Mouse (Mus musculus) layer of hippocampus, adult 2 months (tissue): ENCODE measurements around the gene Hnf1b. TPM values are rescaled to one million over a fixed set of nuclear protein-coding genes. Genes with fewer than 3 reads are reported as not detected.
A peak's percentile ranks its signal among the peaks of the same experiment; 100 is the strongest.

Experiments
- DNase-seq, 2 experiments: peaks; one replicate each; pipeline ENCODE4 v3.0.0; 2022; ENCODE audit warnings: low spot score in 2 of 2
- H3K27ac ChIP-seq: fragments of 200-600 bp; 2 replicates; pipeline ENCODE4 v1.8.1; 2022
- H3K4me3 ChIP-seq: fragments of 200-600 bp; 2 replicates; pipeline ENCODE4 v1.8.1; 2022; ENCODE audit warnings: mild to moderate bottlenecking
- CTCF ChIP-seq: fragments of 200-600 bp; conservative IDR thresholded peaks from 2 replicates; pipeline ENCODE4 v1.8.1; 2022; ENCODE audit warnings: antibody characterized with exemption, mild to moderate bottlenecking, moderate library complexity
- total RNA-seq, 2 experiments: library from RNA; stranded (reverse); gene quantifications; 2 replicates each; pipeline ENCODE4 v1.2.3; 2021

Hnf1b gene
- total RNA-seq, 2 experiments from 2014 or later, result 0.15 to 0.22 TPM

DNA sequence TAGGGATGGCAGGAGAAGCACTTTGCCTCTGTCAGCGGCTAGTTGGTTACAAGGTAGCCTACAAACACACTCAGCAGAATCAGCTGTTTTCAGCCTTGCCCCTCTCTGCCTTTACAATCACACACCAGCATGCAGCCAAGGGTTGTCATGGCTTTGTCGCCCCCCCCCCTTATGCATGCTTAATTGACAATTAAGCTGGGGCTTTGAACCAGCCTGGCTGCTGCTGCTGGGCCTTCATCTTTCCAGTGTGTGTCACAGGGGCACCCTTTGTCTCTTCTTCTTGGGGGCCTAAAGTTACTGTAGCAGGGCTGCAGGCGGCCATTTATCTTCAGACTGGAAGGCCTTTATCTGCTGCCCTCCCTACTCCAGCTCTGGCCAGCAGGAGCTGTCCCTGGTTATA, 17.7 kb downstream of the Hnf1b start:
- Histone ChIP-seq H3K27ac (no peak overlapping the region), H3K4me3 (no peak overlapping the region)
- TF ChIP-seq CTCF, result no peak
- DNase-seq, result no peak

DNA sequence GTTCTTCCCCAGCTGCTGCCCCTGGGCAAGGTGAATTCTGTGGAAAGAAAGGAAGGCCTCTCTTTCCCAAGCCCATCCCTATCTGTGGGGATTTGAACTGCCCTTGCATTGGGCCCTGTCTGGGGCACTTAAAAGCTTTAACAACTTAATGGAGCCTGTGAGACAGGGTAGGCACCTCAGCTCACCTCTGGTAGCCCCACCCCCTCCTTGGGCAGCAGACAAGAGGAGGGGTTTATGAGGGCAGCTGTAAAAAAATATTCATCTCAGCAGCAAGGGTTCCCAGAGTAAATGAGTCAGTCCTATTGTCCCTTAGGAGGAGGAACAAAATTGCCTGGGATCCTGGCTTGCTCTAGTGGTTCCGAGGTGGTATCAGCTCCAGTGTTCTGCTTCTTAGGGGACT, 19.3 kb downstream of the Hnf1b start:
- Histone ChIP-seq H3K27ac (no peak overlapping the region), H3K4me3 (no peak overlapping the region)
- no peak for DNase-seq
- TF ChIP-seq CTCF, result no peak

DNA sequence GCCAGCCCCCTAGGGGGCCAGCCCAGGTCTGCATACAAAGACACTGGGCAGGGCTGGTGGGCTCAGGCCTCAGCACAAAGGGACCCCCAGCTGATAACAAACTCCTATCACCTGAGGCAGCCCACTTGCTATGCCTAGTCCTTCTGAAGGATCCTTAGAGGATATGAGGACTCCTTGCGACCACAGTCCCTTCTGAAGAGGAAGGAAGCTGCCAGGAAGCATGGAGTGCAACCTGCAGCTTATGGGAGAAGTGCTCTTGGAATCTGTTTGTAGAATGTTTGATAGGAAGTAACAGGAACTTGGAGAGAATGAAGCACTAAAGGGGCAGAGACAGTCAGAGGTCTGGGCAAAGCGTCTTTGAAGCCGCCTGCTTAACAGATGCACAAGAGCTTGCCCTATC, 19.8 kb downstream of the Hnf1b start:
- DNase-seq, result no peak
- TF ChIP-seq CTCF, result no peak
- no peak overlapping the region for H3K4me3 ChIP-seq
- H3K27ac ChIP-seq, result no peak overlapping the region

DNA sequence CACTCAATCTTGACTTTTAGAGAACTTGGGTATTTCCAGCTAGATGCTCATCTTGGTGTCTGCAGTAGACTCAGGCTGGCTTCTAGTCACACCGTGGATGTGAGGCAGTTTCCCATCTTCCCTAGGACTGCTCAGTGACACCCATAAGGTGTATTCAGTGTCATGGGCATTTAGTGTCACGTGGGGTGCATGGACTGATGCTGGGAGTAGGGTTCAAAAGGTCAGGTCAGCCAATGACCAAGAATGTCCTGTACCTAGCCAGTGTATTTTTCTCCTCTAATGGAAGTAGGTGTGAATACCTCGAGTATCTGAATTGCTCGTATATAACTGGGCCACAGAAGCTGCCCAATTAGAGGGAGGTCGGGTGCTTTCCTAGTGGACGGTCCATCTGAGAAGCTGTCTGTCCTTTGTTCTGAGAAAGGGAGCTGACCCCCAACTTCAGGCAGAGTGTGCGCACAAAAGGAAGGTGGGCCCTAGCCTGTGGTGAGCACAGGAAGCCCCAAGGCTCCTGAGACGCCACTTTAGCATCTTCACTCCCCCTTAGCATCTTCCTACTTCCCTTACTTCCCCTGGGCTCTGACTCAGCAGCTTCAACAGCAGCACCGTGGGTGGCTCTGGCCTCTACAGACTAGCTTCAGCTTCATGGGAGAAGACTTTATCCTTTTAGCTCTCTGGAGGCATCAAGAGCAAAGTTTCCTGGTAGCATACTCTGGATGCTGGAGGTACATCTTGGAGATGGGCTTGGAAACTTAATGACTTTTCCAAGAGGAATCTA, 22.1 kb downstream of the Hnf1b start:
- DNase-seq, result peak in 1 of 2 experiments; percentile 21
- H3K4me3 ChIP-seq, result no peak overlapping the region
- no peak for TF ChIP-seq CTCF

DNA sequence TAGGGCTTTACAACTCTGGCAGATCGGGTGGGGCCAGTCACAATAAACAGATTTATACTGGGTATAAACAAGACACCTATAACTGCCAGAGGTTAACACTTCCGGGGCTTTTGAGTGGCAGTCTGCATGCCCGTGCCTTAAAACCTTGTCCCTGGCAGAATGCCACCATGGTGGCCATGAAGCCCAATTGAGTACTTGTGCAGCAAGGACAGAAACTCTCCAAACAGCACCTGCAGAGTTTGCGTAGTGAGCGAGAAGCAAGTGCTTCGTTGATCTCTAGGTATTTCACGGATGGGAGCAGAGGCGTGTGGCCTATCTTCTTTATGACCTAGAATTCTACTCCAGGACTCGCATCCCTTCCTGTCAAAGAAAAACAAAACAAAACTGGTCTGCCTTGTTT, 23.6 kb downstream of the Hnf1b start:
- TF ChIP-seq CTCF, result no peak
- no peak overlapping the region for H3K4me3 ChIP-seq
- H3K27ac ChIP-seq, result no peak overlapping the region
- no peak for DNase-seq

More for the DNA sequence above, 22.1 kb downstream of the Hnf1b start:
- H3K27ac ChIP-seq, result no peak overlapping the region

DNA sequence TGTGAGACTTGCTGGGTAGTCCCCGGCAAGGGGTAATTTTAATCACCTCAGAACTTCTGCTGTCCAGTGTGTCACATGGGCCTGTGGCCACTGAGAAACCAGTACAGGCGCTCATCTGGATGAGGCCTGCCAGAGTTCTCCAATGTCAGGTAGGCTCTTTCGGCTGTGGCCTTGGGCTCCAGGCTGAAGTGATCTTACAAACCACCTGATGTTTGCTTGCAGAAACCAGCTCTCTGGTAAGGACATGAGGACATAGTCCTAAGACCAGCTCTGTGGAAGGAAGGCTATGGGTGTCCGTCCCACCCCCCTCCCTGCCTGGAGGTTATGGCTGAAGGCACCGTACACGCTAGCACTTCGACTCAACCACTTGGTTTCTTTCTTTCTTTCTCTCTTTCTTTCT, 26.8 kb downstream of the Hnf1b start:
- Histone ChIP-seq H3K4me3 (no peak overlapping the region), H3K27ac (no peak overlapping the region)
- TF ChIP-seq CTCF, result no peak
- no peak for DNase-seq

DNA sequence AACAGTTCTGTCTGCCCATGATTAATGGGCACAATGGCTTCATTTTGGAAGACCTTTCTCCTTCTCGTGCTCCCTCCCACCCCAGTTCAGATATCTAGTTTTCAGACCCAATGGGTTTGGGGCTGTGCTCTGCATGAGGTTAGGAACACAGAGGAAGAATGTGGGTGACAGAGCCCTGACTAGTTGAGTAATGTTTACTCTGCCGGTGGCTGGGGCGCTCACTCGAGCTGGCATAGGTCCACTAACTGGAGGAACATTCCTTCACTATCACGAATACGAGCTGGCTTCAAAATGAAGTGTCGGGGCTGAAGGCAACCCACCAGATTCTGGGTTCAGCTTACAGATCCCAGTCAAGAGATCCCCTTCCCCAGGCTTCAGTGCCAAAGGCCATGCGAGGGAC, 27.9 kb downstream of the Hnf1b start:
- TF ChIP-seq CTCF, result no peak
- DNase-seq, result no peak
- Histone ChIP-seq H3K4me3 (no peak overlapping the region), H3K27ac (no peak overlapping the region)

DNA sequence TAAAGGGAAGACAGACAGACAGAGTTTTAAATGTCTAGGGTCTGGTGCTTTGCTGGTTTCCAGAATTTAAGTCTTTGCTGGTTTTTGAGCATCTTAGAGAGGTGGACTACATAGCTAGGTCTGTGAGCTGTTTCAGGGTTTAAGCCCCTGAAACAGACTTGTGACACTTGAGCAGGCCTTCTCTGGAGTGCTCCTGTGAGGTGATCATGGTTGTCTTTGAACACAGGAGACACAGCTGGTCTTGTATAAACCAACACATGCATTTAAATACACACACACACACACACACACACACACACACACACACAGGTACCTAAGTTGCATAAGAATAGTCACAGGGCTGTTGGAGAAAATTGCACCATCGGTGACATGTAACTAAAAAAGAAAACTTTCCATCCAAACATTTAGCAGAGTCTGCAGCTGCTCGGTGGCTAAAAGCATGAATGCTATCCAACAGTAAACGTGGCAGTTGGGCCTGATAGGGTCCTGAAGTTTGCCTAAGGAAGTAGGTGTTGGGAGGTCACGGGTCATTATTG, 28.6 kb downstream of the Hnf1b start:
- Histone ChIP-seq H3K4me3 (no peak overlapping the region), H3K27ac (no peak overlapping the region)
- DNase-seq, result no peak
- TF ChIP-seq CTCF, result no peak

DNA sequence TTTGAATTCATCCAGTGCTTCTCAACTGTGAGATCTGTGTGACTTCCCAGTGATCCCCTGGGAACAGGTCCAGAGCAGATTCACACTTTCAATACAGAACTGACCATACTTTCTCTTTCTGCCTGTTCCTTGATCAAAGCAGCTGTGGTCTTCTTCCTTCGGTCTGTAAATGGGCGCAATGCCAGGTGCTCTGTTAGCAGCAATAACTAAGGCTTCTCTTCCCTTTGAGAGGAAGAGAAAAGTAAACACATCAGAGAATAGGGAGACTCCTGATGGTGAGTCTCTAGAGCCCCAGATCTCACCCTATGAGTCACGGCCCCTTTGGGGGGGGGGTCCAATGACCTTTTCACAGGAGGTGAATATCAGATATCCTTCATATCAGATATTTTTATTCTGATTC, 29.3 kb downstream of the Hnf1b start:
- no peak for DNase-seq
- Histone ChIP-seq H3K4me3 (no peak overlapping the region), H3K27ac (no peak overlapping the region)
- no peak for TF ChIP-seq CTCF

DNA sequence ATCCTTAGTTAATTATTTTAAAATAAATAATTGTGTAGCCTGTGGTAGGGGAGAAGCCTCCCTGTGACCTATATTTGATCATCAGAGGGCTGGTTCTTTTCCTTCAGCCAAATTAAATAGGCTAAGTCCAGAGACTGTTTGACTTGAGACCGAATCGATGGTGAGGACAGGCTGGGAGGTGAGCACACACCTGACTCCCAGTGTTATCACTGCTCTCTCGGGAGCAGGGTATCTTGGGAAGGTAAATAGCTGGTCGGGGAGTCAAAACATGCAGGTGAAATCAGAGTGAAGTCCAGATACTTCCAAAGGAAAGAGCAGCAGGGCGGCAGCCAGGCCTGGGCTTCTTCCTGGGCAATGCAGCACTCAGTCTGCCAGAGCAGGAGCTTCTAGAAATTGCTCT, 31.6 kb downstream of the Hnf1b start:
- no peak overlapping the region for H3K4me3 ChIP-seq
- H3K27ac ChIP-seq, result no peak overlapping the region
- TF ChIP-seq CTCF, result no peak
- DNase-seq, result no peak

DNA sequence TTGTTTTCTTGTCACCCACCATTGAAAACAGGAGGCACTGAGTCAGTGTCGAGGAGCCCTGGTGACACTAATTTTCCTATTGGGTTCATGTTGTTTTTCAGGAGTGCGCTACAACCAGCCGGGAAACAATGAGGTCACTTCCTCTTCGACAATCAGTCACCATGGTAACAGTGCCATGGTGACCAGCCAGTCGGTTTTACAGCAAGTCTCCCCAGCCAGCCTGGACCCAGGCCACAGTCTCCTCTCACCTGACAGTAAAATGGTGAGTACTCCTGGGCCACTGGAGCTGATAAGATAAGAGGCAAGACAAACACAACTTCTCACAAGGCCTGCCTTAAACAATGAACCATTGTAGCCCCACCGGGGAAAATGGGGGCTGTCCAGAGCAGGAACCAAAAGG, 32.7 kb downstream of the Hnf1b start:
- Histone ChIP-seq H3K27ac (no peak overlapping the region), H3K4me3 (no peak overlapping the region)
- no peak for TF ChIP-seq CTCF
- no peak for DNase-seq

DNA sequence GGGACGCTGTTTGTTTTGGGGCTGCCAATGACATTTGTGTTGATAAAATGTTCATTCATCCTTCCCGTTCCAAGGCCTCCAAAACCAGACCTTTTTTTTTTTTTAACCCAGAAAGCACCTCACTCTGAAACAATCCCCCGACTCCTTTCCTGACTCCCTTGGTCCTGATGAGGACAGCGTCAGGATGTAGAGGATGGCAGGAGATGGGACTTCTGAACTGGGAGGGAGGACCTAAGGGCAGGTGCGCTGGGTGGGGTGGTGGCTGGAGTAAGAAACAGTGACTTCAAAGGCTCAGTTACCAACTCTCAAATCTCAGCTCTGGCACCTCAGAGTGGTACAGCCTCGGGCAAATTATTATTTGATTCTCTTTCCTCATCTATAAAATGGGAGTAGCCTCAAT, 33.2 kb downstream of the Hnf1b start:
- TF ChIP-seq CTCF, result no peak
- Histone ChIP-seq H3K4me3 (no peak overlapping the region), H3K27ac (no peak overlapping the region)
- no peak for DNase-seq

DNA sequence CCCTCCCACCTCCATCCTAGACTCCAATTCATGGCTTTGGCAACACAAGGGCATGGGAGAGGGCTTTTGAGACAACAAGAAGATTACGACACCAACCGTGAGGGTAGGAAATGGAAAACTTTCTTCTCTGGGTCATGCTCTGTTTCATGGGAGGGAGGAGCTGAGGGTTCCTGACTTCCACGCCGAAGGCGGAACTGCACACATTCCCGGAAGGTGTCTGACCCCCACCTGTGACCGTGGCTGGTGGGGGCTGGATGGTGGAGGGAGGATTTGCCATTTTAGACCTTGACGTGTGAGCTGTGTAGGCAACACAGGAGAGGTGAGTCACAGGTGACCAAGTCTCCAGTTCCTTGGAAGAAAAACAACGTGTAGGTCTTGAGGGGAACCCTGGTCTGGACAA, 33.9 kb downstream of the Hnf1b start:
- Histone ChIP-seq H3K4me3 (no peak overlapping the region), H3K27ac (no peak overlapping the region)
- DNase-seq, result no peak
- TF ChIP-seq CTCF, result no peak

DNA sequence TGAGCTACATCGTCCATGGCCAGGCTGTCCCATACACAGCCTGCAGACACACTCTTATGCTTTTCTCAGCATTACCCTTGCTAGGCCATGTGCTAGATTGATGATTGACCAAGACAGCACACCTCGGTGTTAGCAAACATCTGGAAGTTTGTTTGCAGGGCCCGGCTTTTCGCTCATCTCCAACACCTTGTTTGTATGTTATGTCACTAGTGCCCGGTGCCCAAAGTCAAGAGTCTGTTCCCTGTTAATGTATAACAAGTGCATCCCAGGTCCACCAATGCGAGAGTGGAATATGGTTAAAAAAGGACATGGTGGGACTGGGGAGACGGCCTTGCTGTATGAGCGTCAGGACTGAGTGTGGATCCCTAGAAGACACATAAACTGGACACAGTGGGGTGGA, 35.3 kb downstream of the Hnf1b start:
- no peak for DNase-seq
- TF ChIP-seq CTCF, result no peak
- no peak overlapping the region for H3K27ac ChIP-seq

DNA sequence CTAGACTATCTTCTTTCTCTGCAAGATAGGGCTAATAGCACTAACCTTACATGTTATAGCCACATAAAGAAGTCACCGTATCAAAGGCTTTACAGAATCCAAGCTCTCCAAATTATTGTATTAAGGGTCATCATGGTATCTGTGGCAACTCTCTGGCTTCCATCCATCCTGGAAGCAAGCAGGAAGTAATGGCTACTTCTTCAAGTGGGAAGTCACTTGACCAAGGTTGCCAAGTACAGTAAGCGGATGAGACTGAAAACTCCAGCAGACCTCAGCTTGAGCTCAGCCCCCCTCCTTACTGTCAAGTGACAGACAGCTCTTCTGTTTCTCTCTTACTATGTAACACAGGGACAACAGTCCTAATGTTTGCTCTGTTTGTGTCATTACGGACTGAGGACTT, 36.9 kb downstream of the Hnf1b start:
- Histone ChIP-seq H3K27ac (no peak overlapping the region), H3K4me3 (no peak overlapping the region)
- DNase-seq, result no peak
- TF ChIP-seq CTCF, result no peak

More for the DNA sequence above, 35.3 kb downstream of the Hnf1b start:
- H3K4me3 ChIP-seq, result no peak overlapping the region
